Mouse (Mus musculus): ENCODE measurements around the gene Plekhb1. TPM values are rescaled to one million over a fixed set of nuclear protein-coding genes. Genes with fewer than 3 reads are reported as not detected.

Plekhb1 gene
- polyA plus RNA-seq, 1 experiment = 197 TPM

DNA sequence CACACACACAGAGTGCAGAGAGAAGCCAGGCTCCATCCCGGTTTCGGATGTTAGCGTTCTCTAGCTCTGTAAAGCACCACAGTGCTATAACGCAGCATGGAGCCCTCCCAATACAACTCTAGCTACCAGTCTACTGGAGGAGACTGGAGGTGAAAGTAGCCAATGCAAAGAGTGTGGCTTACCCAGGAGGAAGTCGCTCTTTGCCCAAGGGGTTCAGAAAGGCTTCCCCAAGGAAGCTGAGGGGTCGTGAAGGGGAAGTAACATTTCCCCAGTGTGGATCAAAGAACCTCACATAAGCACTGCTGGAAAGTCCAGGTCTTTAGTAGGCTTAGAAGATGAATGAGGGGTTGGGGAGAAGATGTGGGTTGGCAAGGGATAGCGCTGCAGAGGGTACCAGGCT is 950 bp downstream of the Plekhb1 start:
- TF ChIP-seq CTCF (IDR thresholded peaks at IDR 0.05; ENCODE audit: insufficient read depth, low read length) (no peak), POLR2A (IDR thresholded peaks at IDR 0.05; ENCODE audit: borderline replicate concordance, extremely low read depth, low read depth, low read length) (no peak)
- H3K4me3 ChIP-seq (replicated peaks; ENCODE audit: extremely low read depth, low read depth, low read length) = no peak overlapping the region
- 0 out of 2 replicates have a peak, but pooled peaks cover 3% of the 10 kb centered on the region for H3K4me1 ChIP-seq (ENCODE audit: control insufficient read depth, insufficient read depth, low read length)
- 83% methylated on average over 7 of the region's 7 CpGs for WGBS
- DNase-seq = no peak

DNA sequence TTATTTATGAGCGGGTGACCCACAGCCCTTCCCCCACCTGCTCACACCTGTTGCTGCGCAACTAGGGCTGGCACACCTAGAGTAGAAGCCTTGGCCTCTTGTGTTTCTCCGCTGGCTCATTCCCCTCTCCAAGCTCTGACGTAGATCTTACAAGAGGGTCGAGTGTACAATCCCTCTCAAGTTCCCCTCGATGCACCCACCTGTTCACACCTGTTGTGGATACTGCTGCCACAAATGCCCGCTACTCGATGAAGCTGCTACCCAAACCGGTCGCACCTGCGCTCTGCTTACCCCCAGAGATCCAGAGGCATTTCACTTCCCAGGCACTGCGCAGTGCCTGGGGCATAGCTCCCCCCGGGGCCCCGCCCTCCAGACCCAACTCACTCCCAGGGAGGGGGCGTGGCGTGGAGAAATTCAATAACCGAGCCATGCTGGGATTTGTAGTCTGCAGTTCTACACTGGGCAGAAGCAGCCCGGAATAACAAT is 4.1 kb downstream of the Plekhb1 start:
- Histone ChIP-seq H3K4me3 (replicated peaks; ENCODE audit: extremely low read depth, low read depth, low read length) (peak overlapping the region; percentile 56), H3K4me1 (ENCODE audit: control insufficient read depth, insufficient read depth, low read length) (0 out of 2 replicates have a peak, but pooled peaks cover 2% of the 10 kb centered on the region)
- 33% methylated on average over 18 of the region's 18 CpGs for WGBS
- TF ChIP-seq POLR2A (IDR thresholded peaks at IDR 0.05; ENCODE audit: borderline replicate concordance, extremely low read depth, low read depth, low read length) (peak; percentile 77; the same call in 1 of the 2 replicates), CTCF (IDR thresholded peaks at IDR 0.05; ENCODE audit: insufficient read depth, low read length) (no peak)
- peak; percentile 76 for DNase-seq

DNA sequence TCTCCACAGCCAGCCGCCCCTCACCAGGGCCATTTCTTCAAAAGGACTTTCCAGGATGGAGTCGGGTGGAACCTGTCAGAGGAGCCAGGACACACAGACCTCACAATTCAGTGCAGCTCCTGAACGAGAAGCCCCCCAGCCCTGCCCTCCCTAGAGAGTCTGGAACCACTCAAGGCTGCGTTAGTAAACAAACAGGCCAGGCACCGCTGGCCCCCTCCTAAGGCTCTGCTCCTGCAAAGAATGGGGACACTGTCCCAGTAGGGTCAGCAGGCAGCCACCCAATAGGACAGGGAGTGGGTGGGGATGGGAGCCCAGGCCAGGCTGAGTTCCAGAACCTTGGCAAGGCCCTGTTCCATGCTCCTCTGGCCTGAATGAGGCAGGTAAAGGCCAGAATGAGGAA is 5.5 kb downstream of the Plekhb1 start:
- no peak for DNase-seq
- TF ChIP-seq POLR2A (IDR thresholded peaks at IDR 0.05; ENCODE audit: borderline replicate concordance, extremely low read depth, low read depth, low read length) (no peak), CTCF (IDR thresholded peaks at IDR 0.05; ENCODE audit: insufficient read depth, low read length) (no peak)
- Histone ChIP-seq H3K4me1 (ENCODE audit: control insufficient read depth, insufficient read depth, low read length) (no peaks in the 10 kb centered on the region), H3K4me3 (replicated peaks; ENCODE audit: extremely low read depth, low read depth, low read length) (no peak overlapping the region)
- 35% methylated on average over 5 of the region's 5 CpGs for WGBS

DNA sequence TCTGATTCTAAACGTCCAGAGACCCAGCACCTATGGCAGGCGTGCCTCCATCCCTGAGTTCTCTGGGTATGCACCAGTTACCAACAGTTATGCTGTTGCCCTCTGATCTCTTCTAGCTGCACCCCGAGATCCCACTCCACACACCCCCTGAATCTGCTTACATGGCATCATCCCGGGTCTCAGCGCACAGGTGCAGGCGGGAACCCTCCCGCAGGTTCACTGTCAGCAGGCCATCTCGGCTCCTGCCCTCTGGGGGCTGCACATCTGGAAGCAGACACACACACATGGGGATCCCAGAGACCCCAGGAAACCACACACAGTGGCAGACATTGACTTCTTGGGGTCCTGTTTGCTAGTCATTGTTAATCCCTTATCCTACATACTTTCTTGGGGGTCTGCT is 7.8 kb downstream of the Plekhb1 start:
- DNase-seq = no peak
- TF ChIP-seq CTCF (IDR thresholded peaks at IDR 0.05; ENCODE audit: insufficient read depth, low read length) = no peak
- no peak for TF ChIP-seq POLR2A (IDR thresholded peaks at IDR 0.05; ENCODE audit: borderline replicate concordance, extremely low read depth, low read depth, low read length)
- 0 out of 2 replicates have a peak, but pooled peaks cover 3% of the 10 kb centered on the region for H3K4me1 ChIP-seq (ENCODE audit: control insufficient read depth, insufficient read depth, low read length)
- 87% methylated on average over 8 of the region's 8 CpGs for WGBS
- no peak overlapping the region for H3K4me3 ChIP-seq (replicated peaks; ENCODE audit: extremely low read depth, low read depth, low read length)

DNA sequence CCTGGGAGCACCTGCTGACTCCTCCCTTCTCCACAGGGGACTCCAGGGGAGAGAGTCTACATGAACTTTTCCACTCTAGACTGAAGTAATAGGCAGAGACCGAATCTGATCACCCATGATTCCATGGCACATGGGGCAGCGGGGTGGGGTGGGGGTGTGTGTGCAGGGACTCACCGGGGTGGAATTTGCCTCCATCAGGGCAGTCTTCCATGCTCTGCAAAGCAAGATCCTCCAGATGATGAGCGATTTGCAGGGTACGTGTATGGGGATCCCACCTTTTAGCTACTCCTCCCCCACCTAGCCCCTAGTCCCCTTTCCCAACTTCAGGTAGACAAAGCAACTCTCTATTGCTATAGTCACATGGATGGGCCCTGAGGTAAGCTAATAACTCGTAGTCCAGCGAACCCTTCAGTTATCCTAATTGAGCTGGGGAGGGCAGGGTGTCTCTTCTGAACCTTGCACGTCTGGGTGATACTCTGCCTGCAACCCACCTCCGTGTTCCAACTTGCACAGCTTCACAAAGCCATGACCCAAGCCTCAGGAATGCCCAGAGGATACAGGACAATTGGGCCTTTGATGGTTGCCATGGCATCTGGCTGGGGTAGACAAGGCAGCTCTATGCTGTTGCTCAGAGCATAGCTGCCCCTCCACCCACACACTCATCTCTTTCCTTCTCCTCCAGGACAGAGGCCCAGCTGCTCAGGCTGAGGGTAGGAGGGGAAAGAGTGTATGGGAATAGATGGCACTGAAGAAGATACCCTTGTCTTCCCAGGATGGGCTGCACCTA is 8.5 kb downstream of the Plekhb1 start:
- Histone ChIP-seq H3K4me1 (ENCODE audit: control insufficient read depth, insufficient read depth, low read length) (0 out of 2 replicates have a peak, but pooled peaks cover 4% of the 10 kb centered on the region), H3K4me3 (replicated peaks; ENCODE audit: extremely low read depth, low read depth, low read length) (no peak overlapping the region)
- peak; percentile 1 for DNase-seq
- TF ChIP-seq POLR2A (IDR thresholded peaks at IDR 0.05; ENCODE audit: borderline replicate concordance, extremely low read depth, low read depth, low read length) (no peak), CTCF (IDR thresholded peaks at IDR 0.05; ENCODE audit: insufficient read depth, low read length) (no peak)
- WGBS = 85% methylated on average over 9 of the region's 9 CpGs

DNA sequence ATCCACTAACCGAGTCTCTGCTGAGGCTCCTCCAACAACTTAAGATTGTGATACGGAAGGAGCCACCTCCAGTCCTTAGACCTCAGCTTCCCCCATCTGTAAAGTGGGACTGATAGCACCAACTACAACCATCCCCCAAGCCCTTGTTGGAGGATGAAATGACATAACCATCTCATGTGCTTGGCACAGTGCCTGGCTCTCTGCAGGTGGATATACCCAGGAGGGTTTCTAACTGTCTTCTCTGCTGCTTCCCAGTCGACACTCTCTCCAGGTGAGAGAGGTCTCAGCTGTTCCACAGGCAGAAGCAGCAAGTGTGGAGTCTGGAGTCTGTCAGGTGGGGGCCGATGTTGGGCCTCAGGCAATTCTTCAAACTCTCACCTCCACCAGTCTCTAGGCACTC is 11.2 kb downstream of the Plekhb1 start:
- Histone ChIP-seq H3K4me1 (ENCODE audit: control insufficient read depth, insufficient read depth, low read length) (0 out of 2 replicates have a peak, but pooled peaks cover 7% of the 10 kb centered on the region), H3K4me3 (replicated peaks; ENCODE audit: extremely low read depth, low read depth, low read length) (no peak overlapping the region)
- 50% methylated on average over 4 of the region's 4 CpGs for WGBS
- DNase-seq = no peak
- TF ChIP-seq POLR2A (IDR thresholded peaks at IDR 0.05; ENCODE audit: borderline replicate concordance, extremely low read depth, low read depth, low read length) (no peak), CTCF (IDR thresholded peaks at IDR 0.05; ENCODE audit: insufficient read depth, low read length) (no peak)

DNA sequence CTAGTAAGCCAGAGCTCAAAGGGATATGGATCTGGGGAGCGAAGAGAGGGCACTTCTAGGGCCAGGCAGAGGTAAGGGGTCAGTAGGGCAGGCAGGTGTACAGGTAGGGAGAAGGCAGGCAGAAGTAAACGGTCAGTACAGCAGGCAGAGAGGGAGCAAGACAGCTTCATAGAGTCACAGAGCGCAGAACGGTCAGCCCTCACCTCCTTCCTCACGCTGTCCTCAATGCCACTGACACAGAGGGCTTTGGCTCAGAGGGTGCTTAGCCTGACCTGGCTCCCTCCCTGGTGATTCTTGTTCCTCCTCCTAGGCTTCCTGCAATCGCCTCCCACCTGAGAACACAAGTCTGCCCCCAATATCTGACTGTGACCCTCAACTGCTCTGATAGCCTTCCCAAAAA is 11.8 kb downstream of the Plekhb1 start:
- no peak for DNase-seq
- TF ChIP-seq POLR2A (IDR thresholded peaks at IDR 0.05; ENCODE audit: borderline replicate concordance, extremely low read depth, low read depth, low read length) (no peak), CTCF (IDR thresholded peaks at IDR 0.05; ENCODE audit: insufficient read depth, low read length) (no peak)
- WGBS = 80% methylated on average over 6 of the region's 6 CpGs
- 0 out of 2 replicates have a peak, but pooled peaks cover 7% of the 10 kb centered on the region for H3K4me1 ChIP-seq (ENCODE audit: control insufficient read depth, insufficient read depth, low read length)
- H3K4me3 ChIP-seq (replicated peaks; ENCODE audit: extremely low read depth, low read depth, low read length) = no peak overlapping the region

DNA sequence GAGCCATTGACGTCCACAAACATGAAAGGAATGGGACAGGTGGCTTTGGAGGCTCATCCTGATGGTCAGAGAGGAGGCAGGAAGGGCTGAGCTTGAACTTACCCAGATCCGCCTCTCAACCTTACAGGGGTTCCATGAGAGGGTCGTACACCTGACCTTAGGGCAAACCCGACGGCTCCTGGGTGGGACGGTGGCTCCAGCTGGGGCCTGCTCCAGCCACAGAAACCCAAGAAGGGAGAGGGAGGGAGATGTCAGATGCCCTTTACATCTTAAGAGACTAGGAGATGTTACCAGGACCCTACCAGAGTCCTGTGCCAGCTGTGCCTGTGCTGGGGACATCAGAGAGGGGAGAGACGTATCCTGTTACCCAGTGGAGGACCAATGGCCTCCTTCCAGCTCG is 12.4 kb downstream of the Plekhb1 start:
- no peak for TF ChIP-seq POLR2A (IDR thresholded peaks at IDR 0.05; ENCODE audit: borderline replicate concordance, extremely low read depth, low read depth, low read length)
- no peak for TF ChIP-seq CTCF (IDR thresholded peaks at IDR 0.05; ENCODE audit: insufficient read depth, low read length)
- no peak overlapping the region for H3K4me3 ChIP-seq (replicated peaks; ENCODE audit: extremely low read depth, low read depth, low read length)
- H3K4me1 ChIP-seq (ENCODE audit: control insufficient read depth, insufficient read depth, low read length) = 0 out of 2 replicates have a peak, but pooled peaks cover 7% of the 10 kb centered on the region
- WGBS = 78% methylated on average over 8 of the region's 8 CpGs
- no peak for DNase-seq

DNA sequence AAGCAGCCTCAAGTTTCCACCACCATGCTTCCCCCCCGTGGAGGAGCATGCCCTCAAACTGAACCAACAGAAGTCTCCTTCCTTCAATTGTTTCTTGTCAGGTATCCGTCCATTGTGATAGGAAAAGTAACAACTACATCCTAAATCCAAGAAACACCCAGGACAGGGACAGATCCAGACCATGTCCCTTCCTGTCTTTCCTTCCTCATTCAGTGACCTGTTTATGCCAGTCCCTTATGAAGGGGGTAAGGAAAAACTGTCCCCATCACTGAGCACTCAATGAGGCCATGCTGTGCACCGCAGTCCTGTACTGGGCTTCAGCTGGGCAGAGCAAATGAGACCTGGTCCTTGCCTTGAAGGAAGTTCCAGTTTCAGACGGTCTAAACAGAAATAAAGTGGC is 13.1 kb downstream of the Plekhb1 start:
- WGBS = 46% methylated on average over 4 of the region's 4 CpGs
- TF ChIP-seq CTCF (IDR thresholded peaks at IDR 0.05; ENCODE audit: insufficient read depth, low read length) (no peak), POLR2A (IDR thresholded peaks at IDR 0.05; ENCODE audit: borderline replicate concordance, extremely low read depth, low read depth, low read length) (no peak)
- 0 out of 2 replicates have a peak, but pooled peaks cover 7% of the 10 kb centered on the region for H3K4me1 ChIP-seq (ENCODE audit: control insufficient read depth, insufficient read depth, low read length)
- H3K4me3 ChIP-seq (replicated peaks; ENCODE audit: extremely low read depth, low read depth, low read length) = no peak overlapping the region
- DNase-seq = no peak

DNA sequence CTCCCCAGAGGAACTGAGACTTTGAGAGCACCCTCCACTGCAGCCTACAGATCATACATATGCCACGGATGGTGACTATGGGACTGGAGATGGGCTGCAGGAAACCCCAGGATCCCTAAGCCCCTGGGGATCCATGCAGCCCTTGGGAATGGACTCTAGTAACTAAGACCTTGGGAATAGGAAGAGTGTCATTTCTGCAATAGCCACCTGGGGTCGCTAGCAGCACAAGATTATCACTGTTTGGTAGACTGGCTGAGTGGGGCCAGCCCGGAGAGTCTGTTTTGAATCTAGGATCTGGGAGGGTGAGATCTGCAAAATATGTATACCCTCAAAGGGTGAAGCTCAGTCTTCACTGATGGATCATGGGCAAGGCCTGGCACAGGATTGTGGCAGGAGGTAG is 17.1 kb downstream of the Plekhb1 start:
- peak; percentile 53 for DNase-seq
- H3K4me3 ChIP-seq (replicated peaks; ENCODE audit: extremely low read depth, low read depth, low read length) = no peak overlapping the region
- 20% methylated on average over 3 of the region's 3 CpGs for WGBS
- TF ChIP-seq CTCF (IDR thresholded peaks at IDR 0.05; ENCODE audit: insufficient read depth, low read length) = peak; percentile 47; the same call in 1 of the 2 replicates
- TF ChIP-seq POLR2A (IDR thresholded peaks at IDR 0.05; ENCODE audit: borderline replicate concordance, extremely low read depth, low read depth, low read length) = no peak
- 0 out of 2 replicates have a peak, but pooled peaks cover 7% of the 10 kb centered on the region for H3K4me1 ChIP-seq (ENCODE audit: control insufficient read depth, insufficient read depth, low read length)

All from lung, adult 2 months (tissue).